Mouse (Mus musculus) bone marrow macrophage, adult 2 months (primary cell): ENCODE data around the gene Ppp1r1a. TPM values are rescaled to one million over a fixed set of nuclear protein-coding genes. Genes with fewer than 3 reads are reported as not detected.

Source experiments
- H3K27ac ChIP-seq: 2 replicates; pipeline ENCODE4 v1.5.1; 2012; ENCODE audit warnings: low read depth, low read length; ENCODE audit not compliant: insufficient read depth
- H3K4me1 ChIP-seq: 2 replicates; pipeline ENCODE4 v1.6.1; 2012; ENCODE audit warnings: low read length; ENCODE audit not compliant: control insufficient read depth, insufficient read depth
- H3K4me3 ChIP-seq: 2 replicates; pipeline ENCODE4 v1.5.1; 2012; ENCODE audit warnings: mild to moderate bottlenecking, low read length, moderate library complexity; ENCODE audit not compliant: insufficient read depth
- CTCF ChIP-seq: IDR thresholded peaks from 2 replicates; pipeline ENCODE4 v1.5.1; 2012; ENCODE audit warnings: low read depth, mild to moderate bottlenecking, low read length, moderate library complexity
- POLR2A ChIP-seq: IDR thresholded peaks from 2 replicates; pipeline ENCODE4 v1.6.1; 2012; ENCODE audit warnings: mild to moderate bottlenecking, low read depth, low read length, borderline replicate concordance
- polyA plus RNA-seq: library from polyadenylated mRNA; stranded (reverse); fragments of >200 nt; gene quantifications from 2 replicates; pipeline ENCODE4 v1.2.4, GENCODE M21; 2012; ENCODE audit not compliant: missing spikeins, insufficient read depth, insufficient read length

The Ppp1r1a gene
- polyA plus RNA-seq, 1 experiment: not detected

- Histone ChIP-seq H3K4me3 (no peak overlapping the region), H3K4me1 (no peaks in the 10 kb centered on the region; the same call in 1 of the 2 replicates)
These were observed 1.3 kb downstream of the Ppp1r1a start for GRCm38 (mm10) chr15:103536456-103536855.

GRCm38 (mm10) chr15:103535786-103536185, 2.0 kb downstream of the Ppp1r1a start:
- no peak overlapping the region for H3K27ac ChIP-seq
- TF ChIP-seq POLR2A (no peak), CTCF (no peak)
- H3K4me1 ChIP-seq: no peaks in the 10 kb centered on the region; the same call in 1 of the 2 replicates
- H3K4me3 ChIP-seq: no peak overlapping the region

More at GRCm38 (mm10) chr15:103536456-103536855, 1.3 kb downstream of the Ppp1r1a start:
- no peak overlapping the region for H3K27ac ChIP-seq
- TF ChIP-seq POLR2A (no peak), CTCF (no peak)

GRCm38 (mm10) chr15:103535030-103535429, 2.8 kb downstream of the Ppp1r1a start:
- no peaks in the 10 kb centered on the region; the same call in 1 of the 2 replicates for H3K4me1 ChIP-seq
- no peak overlapping the region for H3K4me3 ChIP-seq
- TF ChIP-seq CTCF (no peak), POLR2A (no peak)
- no peak overlapping the region for H3K27ac ChIP-seq

- Histone ChIP-seq H3K27ac (no peak overlapping the region), H3K4me1 (no peaks in the 10 kb centered on the region; the same call in 1 of the 2 replicates), H3K4me3 (no peak overlapping the region)
- no peak for TF ChIP-seq POLR2A
- TF ChIP-seq CTCF: no peak
These were observed 3.7 kb downstream of the Ppp1r1a start for GRCm38 (mm10) chr15:103534054-103534620.

GRCm38 (mm10) chr15:103530372-103530771, 7.4 kb downstream of the Ppp1r1a start:
- H3K4me3 ChIP-seq: no peak overlapping the region
- H3K27ac ChIP-seq: no peak overlapping the region
- H3K4me1 ChIP-seq: no peaks in the 10 kb centered on the region
- TF ChIP-seq CTCF (peak; percentile 91), POLR2A (no peak)

GRCm38 (mm10) chr15:103523156-103523555, 14.6 kb downstream of the Ppp1r1a start:
- no peak overlapping the region for H3K27ac ChIP-seq
- H3K4me1 ChIP-seq: 0 out of 2 replicates have a peak, but pooled peaks cover 4% of the 10 kb centered on the region
- no peak overlapping the region for H3K4me3 ChIP-seq
- TF ChIP-seq CTCF: no peak
- no peak for TF ChIP-seq POLR2A

GRCm38 (mm10) chr15:103522458-103523099, 15.2 kb downstream of the Ppp1r1a start:
- Histone ChIP-seq H3K27ac (no peak overlapping the region), H3K4me3 (no peak overlapping the region), H3K4me1 (0 out of 2 replicates have a peak, but pooled peaks cover 4% of the 10 kb centered on the region)
- TF ChIP-seq POLR2A (no peak), CTCF (no peak)

- TF ChIP-seq POLR2A: no peak
- TF ChIP-seq CTCF: no peak
These were observed 18.1 kb downstream of the Ppp1r1a start for GRCm38 (mm10) chr15:103519386-103520378.

GRCm38 (mm10) chr15:103518600-103519385, 19.0 kb downstream of the Ppp1r1a start:
- TF ChIP-seq CTCF (no peak), POLR2A (no peak)
- H3K27ac ChIP-seq: no peak overlapping the region
- H3K4me1 ChIP-seq: peaks cover 27% of the 10 kb centered on the region
- no peak overlapping the region for H3K4me3 ChIP-seq

More at GRCm38 (mm10) chr15:103519386-103520378, 18.1 kb downstream of the Ppp1r1a start:
- Histone ChIP-seq H3K4me3 (no peak overlapping the region), H3K4me1 (peaks cover 20% of the 10 kb centered on the region), H3K27ac (no peak overlapping the region)
